In genomic region chr11:61550631-61551030, GRCm38 (mm10) we compare ENCODE assay signal across 17 mouse cellular contexts.
"Had no signal": no experiment of that assay in that cellular context is flagged by ENCODE, and none has a peak within 500 bp of the region (broad histone marks: within the 10 kb centered on the region; RNA-seq: fewer than 3 reads in every experiment).

No protein-coding gene starts in this region.

- H3K4me3 ChIP-seq: midbrain, embryonic 10.5 days; midbrain, embryonic 12.5 days; myocyte; neural tube, embryonic 13.5 days; neural tube, embryonic 15.5 days; stomach, embryonic 15.5 days had no signal

- DNase-seq: lung, embryonic 14.5 days; lung, postnatal 10 days; lung, postnatal 4 days; midbrain, embryonic 14.5 days; retina, postnatal 1 day; right cerebral cortex, postnatal 14 days; thymus, adult 2 months; thymus, postnatal 25 days; thymus, postnatal 4 days had no signal

- H3K4me2 ChIP-seq: lung, embryonic 14.5 days; midbrain, embryonic 12.5 days; neural tube, embryonic 13.5 days; neural tube, embryonic 15.5 days; stomach, embryonic 15.5 days had no signal

- H3K9me3 ChIP-seq: midbrain, embryonic 10.5 days; midbrain, embryonic 12.5 days; neural tube, embryonic 13.5 days; neural tube, embryonic 15.5 days; stomach, embryonic 15.5 days had no signal

- H3K27ac ChIP-seq: midbrain, embryonic 10.5 days; midbrain, embryonic 12.5 days; neural tube, embryonic 13.5 days; neural tube, embryonic 15.5 days; stomach, embryonic 15.5 days; stomach, postnatal 0 days had no signal

- ATAC-seq: midbrain, embryonic 16.5 days had no signal

- H3K9ac ChIP-seq: lung, embryonic 14.5 days; midbrain, embryonic 12.5 days; neural tube, embryonic 13.5 days; neural tube, embryonic 15.5 days; stomach, embryonic 15.5 days had no signal

- H3K27me3 ChIP-seq: midbrain, embryonic 12.5 days; neural tube, embryonic 13.5 days; neural tube, embryonic 15.5 days; stomach, embryonic 15.5 days had no signal

- H3K4me1 ChIP-seq: midbrain, embryonic 10.5 days; midbrain, embryonic 12.5 days; stomach, embryonic 15.5 days had no signal
